Mouse (Mus musculus): ENCODE data around the gene Ccs. TPM values are rescaled to one million over a fixed set of nuclear protein-coding genes. Genes with fewer than 3 reads are reported as not detected.
A peak's percentile ranks its signal among the peaks of the same experiment; 100 is the strongest.

Ccs gene
- total and polyA plus RNA-seq, 3 experiments = 17.3 to 61.4 (median 30.1) TPM

DNA sequence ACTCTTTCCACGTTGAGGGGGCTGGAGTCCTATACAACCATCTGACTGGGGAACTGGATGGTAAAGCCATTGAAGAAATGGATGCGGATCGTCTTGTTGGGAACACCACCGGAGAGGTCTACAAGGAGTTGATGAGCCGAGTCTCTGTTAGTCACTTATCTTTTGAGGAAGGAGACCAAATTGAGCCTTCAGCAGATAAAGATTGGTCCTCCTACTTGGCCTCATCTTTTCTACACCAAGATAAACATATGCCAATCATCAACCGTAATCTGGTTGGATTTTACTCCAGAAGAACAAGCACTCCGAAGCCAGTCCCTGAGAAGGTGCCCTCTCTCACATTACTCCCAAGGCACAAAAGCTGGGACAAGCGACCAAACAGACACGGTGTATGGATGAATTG, 1.7 kb upstream of the Ccs start:
- DNase-seq (ENCODE audit: low spot score) (no peak), ATAC-seq (ENCODE audit: extremely low read depth, insufficient number of reproducible peaks, low FRiP score, poor library complexity, severe bottlenecking) (no peak)
- H3K9me3 ChIP-seq (replicated peaks) = no peaks in the 10 kb centered on the region
- peaks cover 26% of the 10 kb centered on the region for H3K27me3 ChIP-seq (ENCODE audit: insufficient read depth, low read length)
- peaks cover 18% of the 10 kb centered on the region for H3K36me3 ChIP-seq (replicated peaks)
- no peak overlapping the region for H3K4me3 ChIP-seq (ENCODE audit: low read depth, low read length)
- H3K4me1 ChIP-seq (ENCODE audit: insufficient read depth, low read depth, low read length) = peaks cover 34% of the 10 kb centered on the region
- TF ChIP-seq GATA2 (IDR thresholded peaks at IDR 0.05; ENCODE audit: borderline replicate concordance, low read depth, low read length) (no peak), GATA1 (IDR thresholded peaks at IDR 0.05; ENCODE audit: borderline replicate concordance, low read length) (no peak), POLR2AphosphoS5 (IDR thresholded peaks at IDR 0.05; ENCODE audit: insufficient replicate concordance, low read depth, low read length) (no peak), CTCF (IDR thresholded peaks at IDR 0.05; ENCODE audit: low read depth, low read length) (no peak), TAL1 (conservative IDR thresholded peaks at IDR 0.05; ENCODE audit: low read depth, low read length) (no peak)

DNA sequence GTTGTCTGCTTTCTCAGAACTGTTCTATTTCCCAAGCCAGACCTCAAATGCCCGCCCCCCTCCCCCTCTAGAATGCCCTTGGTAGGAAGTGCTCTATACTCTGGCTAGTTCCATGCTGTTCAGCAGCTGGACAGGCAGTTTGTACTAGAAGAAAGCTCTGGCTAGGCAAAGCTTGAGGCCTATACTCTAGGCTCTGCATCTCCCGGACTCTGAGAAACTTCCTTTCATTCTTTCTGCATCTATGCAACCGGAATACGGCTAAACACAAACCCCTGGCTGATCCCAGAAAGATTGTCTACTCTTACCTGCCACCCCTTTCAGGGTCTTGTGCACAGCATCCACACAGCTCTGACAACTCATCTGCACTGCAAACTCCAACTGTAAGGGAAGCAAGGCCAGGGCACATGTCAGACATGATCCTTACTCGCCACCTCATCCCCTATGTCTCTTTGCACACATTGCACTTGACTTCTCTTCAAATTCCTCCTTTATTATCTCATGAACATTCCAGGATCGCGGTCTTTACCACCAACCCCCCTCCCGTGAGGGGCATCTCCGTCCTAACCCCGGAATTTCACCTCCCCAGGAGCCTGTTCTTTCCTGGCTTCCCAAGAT, 499 bp downstream of the Ccs start:
- no peak for ATAC-seq (ENCODE audit: extremely low read depth, insufficient number of reproducible peaks, low FRiP score, poor library complexity, severe bottlenecking)
- peak; percentile 25 for DNase-seq (ENCODE audit: low spot score)
- Histone ChIP-seq H3K4me3 (ENCODE audit: low read depth, low read length) (peak overlapping the region; percentile 75), H3K4me1 (ENCODE audit: insufficient read depth, low read depth, low read length) (peaks cover 32% of the 10 kb centered on the region), H3K27me3 (ENCODE audit: insufficient read depth, low read length) (peaks cover 26% of the 10 kb centered on the region), H3K9me3 (replicated peaks) (no peaks in the 10 kb centered on the region), H3K36me3 (replicated peaks) (peaks cover 35% of the 10 kb centered on the region)
- TF ChIP-seq GATA2 (IDR thresholded peaks at IDR 0.05; ENCODE audit: borderline replicate concordance, low read depth, low read length) (no peak), TAL1 (conservative IDR thresholded peaks at IDR 0.05; ENCODE audit: low read depth, low read length) (no peak), CTCF (IDR thresholded peaks at IDR 0.05; ENCODE audit: low read depth, low read length) (no peak), POLR2AphosphoS5 (IDR thresholded peaks at IDR 0.05; ENCODE audit: insufficient replicate concordance, low read depth, low read length) (no peak), GATA1 (IDR thresholded peaks at IDR 0.05; ENCODE audit: borderline replicate concordance, low read length) (no peak)

- no peaks in the 10 kb centered on the region for H3K9me3 ChIP-seq (replicated peaks)
- ATAC-seq (ENCODE audit: extremely low read depth, insufficient number of reproducible peaks, low FRiP score, poor library complexity, severe bottlenecking) = no peak
- peaks cover 34% of the 10 kb centered on the region for H3K4me1 ChIP-seq (ENCODE audit: insufficient read depth, low read depth, low read length)
- peaks cover 22% of the 10 kb centered on the region for H3K27me3 ChIP-seq (ENCODE audit: insufficient read depth, low read length)
- peaks cover 51% of the 10 kb centered on the region for H3K36me3 ChIP-seq (replicated peaks)
- DNase-seq (ENCODE audit: low spot score) = no peak
- no peak overlapping the region for H3K4me3 ChIP-seq (ENCODE audit: low read depth, low read length)
- no peak for TF ChIP-seq GATA2 (IDR thresholded peaks at IDR 0.05; ENCODE audit: borderline replicate concordance, low read depth, low read length)
- no peak for TF ChIP-seq TAL1 (conservative IDR thresholded peaks at IDR 0.05; ENCODE audit: low read depth, low read length)
- TF ChIP-seq GATA1 (IDR thresholded peaks at IDR 0.05; ENCODE audit: borderline replicate concordance, low read length) = no peak
- no peak for TF ChIP-seq POLR2AphosphoS5 (IDR thresholded peaks at IDR 0.05; ENCODE audit: insufficient replicate concordance, low read depth, low read length)
- no peak for TF ChIP-seq CTCF (IDR thresholded peaks at IDR 0.05; ENCODE audit: low read depth, low read length)
These were observed 2.1 kb downstream of the Ccs start for GRCm38 (mm10) chr19:4837049-4837448.

GRCm38 (mm10) chr19:4836096-4836495, 3.0 kb downstream of the Ccs start:
- no peak for ATAC-seq (ENCODE audit: extremely low read depth, insufficient number of reproducible peaks, low FRiP score, poor library complexity, severe bottlenecking)
- TF ChIP-seq TAL1 (conservative IDR thresholded peaks at IDR 0.05; ENCODE audit: low read depth, low read length) (no peak), CTCF (IDR thresholded peaks at IDR 0.05; ENCODE audit: low read depth, low read length) (no peak), GATA2 (IDR thresholded peaks at IDR 0.05; ENCODE audit: borderline replicate concordance, low read depth, low read length) (no peak), GATA1 (IDR thresholded peaks at IDR 0.05; ENCODE audit: borderline replicate concordance, low read length) (no peak), POLR2AphosphoS5 (IDR thresholded peaks at IDR 0.05; ENCODE audit: insufficient replicate concordance, low read depth, low read length) (no peak)
- Histone ChIP-seq H3K9me3 (replicated peaks) (no peaks in the 10 kb centered on the region), H3K36me3 (replicated peaks) (peaks cover 59% of the 10 kb centered on the region), H3K27me3 (ENCODE audit: insufficient read depth, low read length) (peaks cover 13% of the 10 kb centered on the region), H3K4me3 (ENCODE audit: low read depth, low read length) (no peak overlapping the region), H3K4me1 (ENCODE audit: insufficient read depth, low read depth, low read length) (peaks cover 32% of the 10 kb centered on the region)
- DNase-seq (ENCODE audit: low spot score) = no peak

DNA sequence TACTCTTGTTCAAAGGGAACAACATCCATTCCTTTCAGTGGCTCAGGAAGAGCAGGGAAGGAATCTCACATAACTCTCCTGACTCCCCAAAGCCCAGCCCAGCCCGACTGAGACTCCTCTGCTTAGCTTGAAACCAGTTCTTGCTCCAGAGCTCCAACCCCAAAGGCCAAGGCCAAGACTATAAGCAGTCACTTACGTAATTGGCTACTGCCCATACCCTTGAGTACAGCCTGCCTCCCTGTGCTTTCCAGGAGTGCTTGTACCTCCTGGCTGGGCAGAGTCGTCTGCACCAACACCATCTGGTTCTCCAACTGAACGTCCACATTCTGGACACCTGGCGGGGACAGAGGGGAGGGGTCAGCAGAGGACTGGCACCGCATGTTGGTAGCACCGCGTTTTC, 5.2 kb downstream of the Ccs start:
- no peaks in the 10 kb centered on the region for H3K27me3 ChIP-seq (ENCODE audit: insufficient read depth, low read length)
- no peak for ATAC-seq (ENCODE audit: extremely low read depth, insufficient number of reproducible peaks, low FRiP score, poor library complexity, severe bottlenecking)
- TF ChIP-seq GATA1 (IDR thresholded peaks at IDR 0.05; ENCODE audit: borderline replicate concordance, low read length) = no peak
- no peak for TF ChIP-seq TAL1 (conservative IDR thresholded peaks at IDR 0.05; ENCODE audit: low read depth, low read length)
- TF ChIP-seq GATA2 (IDR thresholded peaks at IDR 0.05; ENCODE audit: borderline replicate concordance, low read depth, low read length) = no peak
- no peak for TF ChIP-seq POLR2AphosphoS5 (IDR thresholded peaks at IDR 0.05; ENCODE audit: insufficient replicate concordance, low read depth, low read length)
- TF ChIP-seq CTCF (IDR thresholded peaks at IDR 0.05; ENCODE audit: low read depth, low read length) = no peak
- H3K36me3 ChIP-seq (replicated peaks) = peaks cover 80% of the 10 kb centered on the region
- H3K4me1 ChIP-seq (ENCODE audit: insufficient read depth, low read depth, low read length) = peaks cover 19% of the 10 kb centered on the region
- no peak overlapping the region for H3K4me3 ChIP-seq (ENCODE audit: low read depth, low read length)
- no peaks in the 10 kb centered on the region for H3K9me3 ChIP-seq (replicated peaks)
- no peak for DNase-seq (ENCODE audit: low spot score)

DNA sequence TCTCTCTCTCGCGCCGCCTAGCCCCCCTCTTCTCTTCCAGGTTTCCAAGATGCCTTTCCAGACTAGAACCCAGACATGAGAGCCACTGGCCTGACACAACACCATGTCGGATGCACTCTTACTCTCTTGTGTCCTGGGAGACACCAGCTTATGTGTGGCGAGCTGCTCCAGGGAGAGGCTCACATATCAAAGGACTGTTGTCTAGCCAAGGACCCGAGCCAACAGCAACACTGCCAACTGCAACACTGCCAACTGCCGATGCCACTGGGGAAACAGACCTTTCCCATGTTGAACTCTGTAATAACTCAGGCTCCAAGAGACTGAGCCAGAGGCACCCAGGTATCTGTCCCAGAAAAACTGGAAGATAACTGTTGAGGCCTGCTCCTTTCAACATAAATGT, 10.0 kb downstream of the Ccs start:
- peaks cover 94% of the 10 kb centered on the region for H3K36me3 ChIP-seq (replicated peaks)
- no peak for TF ChIP-seq CTCF (IDR thresholded peaks at IDR 0.05; ENCODE audit: low read depth, low read length)
- no peak for TF ChIP-seq GATA1 (IDR thresholded peaks at IDR 0.05; ENCODE audit: borderline replicate concordance, low read length)
- TF ChIP-seq TAL1 (conservative IDR thresholded peaks at IDR 0.05; ENCODE audit: low read depth, low read length) = no peak
- TF ChIP-seq GATA2 (IDR thresholded peaks at IDR 0.05; ENCODE audit: borderline replicate concordance, low read depth, low read length) = no peak
- TF ChIP-seq POLR2AphosphoS5 (IDR thresholded peaks at IDR 0.05; ENCODE audit: insufficient replicate concordance, low read depth, low read length) = no peak

More for the DNA sequence above, 10.0 kb downstream of the Ccs start:
- H3K4me1 ChIP-seq (ENCODE audit: insufficient read depth, low read depth, low read length) = peaks cover 3% of the 10 kb centered on the region; the same call in 1 of the 2 replicates
- H3K4me3 ChIP-seq (ENCODE audit: low read depth, low read length) = no peak overlapping the region
- no peaks in the 10 kb centered on the region for H3K27me3 ChIP-seq (ENCODE audit: insufficient read depth, low read length)
- no peak for ATAC-seq (ENCODE audit: extremely low read depth, insufficient number of reproducible peaks, low FRiP score, poor library complexity, severe bottlenecking)
- no peak for DNase-seq (ENCODE audit: low spot score)
- H3K9me3 ChIP-seq (replicated peaks) = no peaks in the 10 kb centered on the region
